Mouse (Mus musculus) kidney, adult 8-10 months (tissue): ENCODE data around the gene Cd34.

Experiments
- DNase-seq, 2 experiments: peaks; one replicate each; pipeline ENCODE4 v3.0.0; 2022

Gene Cd34

DNA sequence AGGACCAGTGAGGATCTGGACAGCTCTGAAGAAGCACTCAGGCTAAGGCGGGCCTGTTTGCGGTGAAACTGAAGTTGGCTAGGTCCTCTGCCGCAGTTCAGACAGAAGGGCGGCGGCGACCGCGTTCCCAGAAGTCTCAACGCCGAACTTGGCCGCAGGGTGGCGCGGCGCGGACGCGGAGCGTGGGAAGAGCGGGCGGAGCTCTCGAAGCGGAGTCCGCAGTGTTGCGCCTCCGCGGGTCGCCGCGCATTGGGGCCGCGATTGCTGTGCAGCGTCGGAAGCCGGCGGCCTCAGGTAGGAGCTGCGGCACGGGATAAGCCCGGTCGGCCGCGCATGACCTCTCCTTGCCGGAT lies 37.5 kb downstream of the Cd34 start:
- peak; percentile 90 to 95 for DNase-seq

DNA sequence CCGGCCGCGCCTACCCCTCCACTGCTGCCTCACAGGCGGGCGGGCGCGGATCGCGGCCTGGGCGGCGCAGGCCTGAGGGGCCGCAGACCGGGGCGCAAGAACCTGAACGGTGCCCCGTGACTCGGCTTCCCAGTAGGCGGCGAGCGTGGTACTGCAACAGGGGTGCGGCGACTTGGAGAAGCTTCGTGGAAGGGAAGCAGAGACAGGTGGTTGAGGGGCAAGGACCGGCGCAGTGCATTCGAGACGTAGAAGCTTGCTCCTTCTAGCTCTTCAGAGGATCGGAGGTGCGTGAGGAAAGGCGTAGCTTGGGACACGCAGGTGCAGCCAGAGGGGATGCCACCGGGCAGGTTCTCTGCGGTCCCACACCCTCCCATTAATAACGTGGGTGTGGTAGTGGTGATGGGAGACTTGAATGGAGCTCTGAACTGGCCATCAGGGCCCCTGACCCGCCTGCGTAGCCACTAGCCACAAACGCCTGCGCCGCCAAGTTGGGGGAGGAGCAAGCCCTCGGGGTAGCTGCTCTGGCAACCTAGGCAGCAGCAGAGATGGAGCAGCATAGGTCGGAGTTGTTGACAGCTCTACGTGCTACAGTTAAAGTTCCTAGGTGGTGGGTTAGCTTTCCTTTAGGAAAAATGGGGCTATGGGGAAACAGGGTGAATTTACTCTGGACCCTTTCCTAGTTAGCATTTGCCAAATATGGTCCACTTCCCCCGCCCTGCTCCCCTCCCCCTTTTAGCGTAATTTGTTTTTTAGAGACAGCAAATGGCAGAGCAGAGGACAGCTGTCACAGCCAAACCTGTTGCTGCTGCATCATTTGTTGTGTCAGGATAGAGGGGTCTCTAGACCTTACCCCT lies 38.1 kb downstream of the Cd34 start:
- peak; percentile 77 to 87 for DNase-seq

GRCm38 (mm10) chr1:194977371-194977761 lies 38.7 kb downstream of the Cd34 start:
- no peak for DNase-seq

GRCm38 (mm10) chr1:194977946-194978720 lies 39.5 kb downstream of the Cd34 start:
- DNase-seq = peak in 1 of 2 experiments; percentile 43

DNA sequence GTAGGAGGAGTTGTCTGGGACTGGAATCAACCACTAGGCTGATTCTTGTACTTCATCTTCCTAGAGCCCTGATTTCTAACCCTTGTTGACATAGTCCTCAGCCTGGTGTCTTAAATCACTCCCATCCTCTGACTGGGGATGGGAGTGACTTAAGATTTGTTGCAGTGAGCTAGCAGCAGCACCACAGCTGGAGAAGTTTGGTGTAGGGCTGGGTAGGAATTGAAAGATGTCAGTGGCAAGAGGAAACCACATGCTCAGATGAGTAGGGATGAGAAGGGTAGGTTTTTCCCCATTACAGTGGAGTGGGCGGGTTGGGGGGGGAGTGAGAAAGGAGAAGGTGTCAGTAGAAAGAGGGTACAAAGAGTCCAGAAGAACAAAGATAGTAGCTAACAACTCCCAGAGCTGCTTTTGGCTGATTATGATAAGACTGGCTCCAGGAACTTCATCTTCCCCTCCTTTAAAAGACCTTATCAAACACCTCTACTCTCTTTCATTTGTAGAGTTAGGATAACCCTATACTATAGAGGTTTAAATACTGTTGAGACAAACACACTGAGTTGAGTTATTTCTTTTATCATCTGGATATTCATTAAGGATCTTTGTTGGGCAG lies 42.3 kb downstream of the Cd34 start:
- DNase-seq = no peak

- DNase-seq = no peak
These were observed 44.5 kb downstream of the Cd34 start for GRCm38 (mm10) chr1:194982931-194983690.

DNA sequence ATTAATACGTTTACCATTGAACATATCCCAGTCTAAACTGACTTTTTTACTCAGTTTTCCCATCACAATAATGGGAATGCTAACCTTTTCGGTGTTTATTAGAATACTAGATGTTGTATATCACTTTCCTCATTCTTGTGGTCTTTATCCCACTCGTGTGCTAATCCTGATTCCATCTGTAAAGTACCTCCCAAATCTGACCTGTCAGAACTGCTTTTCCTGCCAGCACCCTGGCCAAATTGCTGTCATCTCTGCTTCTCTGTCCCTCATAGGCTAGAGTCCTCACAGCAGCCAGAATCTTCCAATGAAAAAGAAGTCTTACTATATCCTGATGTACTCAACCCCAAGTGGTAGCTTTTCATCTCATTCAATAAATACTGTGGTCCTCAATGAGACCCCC lies 46.3 kb downstream of the Cd34 start:
- DNase-seq = no peak

GRCm38 (mm10) chr1:194985442-194986210 lies 47.0 kb downstream of the Cd34 start:
- no peak for DNase-seq

- DNase-seq = no peak
These were observed 50.4 kb downstream of the Cd34 start for GRCm38 (mm10) chr1:194989024-194989423.

GRCm38 (mm10) chr1:194990976-194991375 lies 52.4 kb downstream of the Cd34 start:
- no peak for DNase-seq

- no peak for DNase-seq
These were observed 53.0 kb downstream of the Cd34 start for GRCm38 (mm10) chr1:194991654-194992053.

DNA sequence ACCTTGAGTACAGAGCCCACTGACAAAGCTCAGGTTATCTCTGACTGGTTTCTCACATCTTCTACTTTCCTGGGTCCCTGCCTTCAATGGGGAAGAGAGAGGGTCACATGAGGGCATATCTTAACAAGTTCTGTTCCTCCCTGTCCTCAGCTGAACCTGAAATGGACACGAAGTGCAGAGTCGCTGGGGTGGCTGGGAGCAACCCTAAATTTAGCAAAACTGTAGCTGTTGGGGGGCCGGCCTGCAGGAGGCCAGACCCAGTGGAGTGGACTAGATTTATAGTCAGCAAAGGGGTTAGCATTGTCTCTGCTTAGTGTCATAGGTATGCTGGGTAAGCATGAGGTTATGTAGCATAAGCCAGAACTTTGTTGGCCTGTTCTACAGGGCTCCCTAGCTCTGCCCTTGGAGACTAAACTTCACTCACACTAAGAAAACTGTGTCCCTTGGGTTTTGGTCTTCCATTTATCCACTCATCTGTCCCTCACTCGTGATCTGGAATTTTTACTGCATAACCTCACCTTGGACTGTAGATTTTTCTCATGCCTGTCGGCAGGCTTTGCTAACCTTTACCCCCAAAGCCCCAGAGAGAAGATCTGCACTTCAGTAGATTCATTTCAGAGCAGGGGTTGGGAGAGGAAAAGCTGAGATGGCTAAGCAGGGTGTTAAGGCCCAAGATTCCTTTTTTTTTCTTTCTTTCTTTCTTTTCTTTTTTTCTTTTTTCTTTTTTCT lies 54.1 kb downstream of the Cd34 start:
- DNase-seq = peak; percentile 40 to 72

DNA sequence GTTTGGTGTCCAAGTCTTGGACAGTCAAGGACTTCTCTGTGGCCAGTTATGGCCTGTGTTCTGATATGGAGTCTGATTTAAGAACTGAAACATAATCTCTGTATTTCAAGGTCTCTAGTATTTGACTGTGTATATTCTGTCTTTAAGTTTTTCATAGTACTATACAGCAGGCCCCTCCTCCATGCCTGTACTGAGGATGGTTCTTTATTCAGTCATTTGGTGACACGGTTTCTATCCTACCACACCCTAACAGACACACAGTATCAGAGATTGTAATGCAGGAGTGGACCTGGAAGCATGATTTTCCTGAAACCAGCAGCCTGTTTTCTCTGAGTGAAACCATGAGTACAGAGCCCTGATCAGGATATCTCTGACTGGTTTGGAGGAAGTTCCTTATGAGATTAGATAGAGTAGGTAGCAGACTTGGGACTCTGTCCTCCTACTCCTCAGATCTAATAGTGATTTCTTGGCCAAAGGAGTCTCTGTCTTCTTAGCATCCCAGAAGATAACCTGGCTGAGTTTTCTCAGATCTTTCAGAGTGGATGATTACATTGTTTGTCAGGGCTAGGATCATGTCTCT lies 54.9 kb downstream of the Cd34 start:
- DNase-seq = no peak

GRCm38 (mm10) chr1:194994262-194994661 lies 55.6 kb downstream of the Cd34 start:
- no peak for DNase-seq

DNA sequence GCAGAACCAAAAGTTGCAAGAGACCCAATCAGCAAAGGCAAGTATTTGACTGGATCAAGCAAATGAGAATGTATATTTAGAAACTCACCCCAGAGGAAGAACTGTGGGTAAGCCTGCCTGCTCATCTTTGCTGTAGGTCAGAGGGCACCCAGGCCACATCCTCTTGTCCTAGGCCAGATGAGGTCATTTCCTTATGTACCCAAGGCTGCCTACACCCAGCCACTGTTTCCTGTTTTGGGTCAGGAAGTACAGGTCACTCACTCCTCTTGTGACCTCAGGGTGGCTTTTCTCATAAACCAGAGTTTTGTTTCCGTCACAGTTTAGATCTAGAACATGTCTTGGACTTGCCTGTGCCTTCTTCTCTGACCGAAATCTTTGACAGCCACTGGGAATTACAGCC lies 56.6 kb downstream of the Cd34 start:
- peak; percentile 71 to 81 for DNase-seq

GRCm38 (mm10) chr1:194998396-194998795 lies 59.8 kb downstream of the Cd34 start:
- peak; percentile 62 to 71 for DNase-seq

- no peak for DNase-seq
These were observed 64.7 kb downstream of the Cd34 start for GRCm38 (mm10) chr1:195003328-195003727.

DNA sequence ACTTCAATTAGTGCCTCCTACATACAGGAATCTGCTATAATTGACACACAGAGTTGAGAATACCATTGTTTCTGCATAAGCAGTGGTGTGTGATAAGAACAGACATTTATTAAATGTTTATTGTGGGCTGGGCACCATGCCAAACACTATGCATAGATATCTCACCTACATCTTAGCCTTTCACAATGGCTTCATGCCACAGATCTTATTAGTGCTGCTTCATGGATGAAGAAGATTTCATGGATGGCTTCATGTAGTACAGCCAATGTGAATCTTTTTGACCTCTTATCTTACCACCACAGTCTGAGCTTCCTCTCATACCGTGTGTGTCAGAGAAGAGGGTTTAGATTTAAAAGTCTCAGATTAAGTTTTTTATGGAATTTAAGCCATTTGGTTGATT lies 65.6 kb downstream of the Cd34 start:
- no peak for DNase-seq

DNA sequence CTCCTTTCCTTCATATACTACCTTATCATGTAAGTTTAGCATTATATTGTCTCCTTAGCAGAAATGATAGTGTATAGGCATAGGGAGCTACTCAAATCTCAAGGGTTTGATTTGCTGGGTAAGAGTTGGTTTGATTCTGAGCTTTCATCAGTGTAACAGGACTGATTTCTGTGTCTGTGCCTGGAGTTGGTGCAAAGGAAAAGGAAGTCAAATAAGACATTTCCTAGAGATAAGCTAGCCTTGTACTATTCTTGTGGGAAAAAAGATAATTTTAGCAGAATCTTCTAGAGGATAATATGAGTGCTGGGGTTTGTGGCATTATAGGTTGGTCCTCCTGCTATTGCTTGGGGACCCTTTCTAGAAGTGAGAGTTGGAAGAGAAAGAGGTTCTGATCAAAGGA lies 67.6 kb downstream of the Cd34 start:
- no peak for DNase-seq
